Mouse (Mus musculus) CH12.LX (cell line): ENCODE measurements around the gene Polr3b. TPM values are rescaled to one million over a fixed set of nuclear protein-coding genes. Genes with fewer than 3 reads are reported as not detected.

Experiments
- DNase-seq: peaks from one replicate; pipeline ENCODE4 v3.0.0-alpha.2; 2013; ENCODE audit errors: extremely low read depth
- H3K27ac ChIP-seq: 2 replicates; pipeline ENCODE4 v1.5.1; 2012; ENCODE audit warnings: low read depth, mild to moderate bottlenecking, control low read depth, moderate library complexity; ENCODE audit not compliant: insufficient read depth
- H3K27me3 ChIP-seq: replicated peaks from 2 replicates; pipeline ENCODE3; 2012; ENCODE audit warnings: inconsistent platforms
- H3K36me3 ChIP-seq, 2 experiments: replicated peaks in 1 of 2; 2 replicates each; pipeline versions ENCODE3 to v1.6.1; 2012; ENCODE audit warnings: inconsistent platforms in 1 of 2, low read length in 1 of 2, mild to moderate bottlenecking in 1 of 2, mixed read lengths in 1 of 2, moderate library complexity in 1 of 2; ENCODE audit not compliant: control insufficient read depth in 1 of 2, insufficient read depth in 1 of 2
- H3K4me1 ChIP-seq, 2 experiments: 2 replicates each; pipeline ENCODE4 v1.6.1; 2012; ENCODE audit warnings: inconsistent platforms in 1 of 2, moderate library complexity in 1 of 2; ENCODE audit not compliant: insufficient read depth in 2 of 2, control insufficient read depth in 1 of 2
- H3K4me2 ChIP-seq: 2 replicates; pipeline ENCODE4 v1.6.1; 2012; ENCODE audit warnings: low read depth, mild to moderate bottlenecking, control low read depth; ENCODE audit not compliant: poor library complexity, insufficient read depth, severe bottlenecking
- H3K4me3 ChIP-seq, 3 experiments: fragments of 150-350 bp in 1 of 3; sonication (generic) in 1 of 3; replicated peaks in 1 of 3; 2 replicates each; pipeline versions ENCODE3 to v1.5.1; 2011 to 2012; ENCODE audit warnings: low read depth in 2 of 3, low read length in 2 of 3, mild to moderate bottlenecking in 2 of 3, moderate library complexity in 2 of 3, control low read depth in 1 of 3, improper control_type of control experiment in 1 of 3, inconsistent platforms in 1 of 3, mixed read lengths in 1 of 3; ENCODE audit not compliant: poor library complexity in 1 of 3
- H3K79me2 ChIP-seq: replicated peaks from 2 replicates; pipeline ENCODE4 v1.6.1; 2012; ENCODE audit warnings: mild to moderate bottlenecking, moderate library complexity; ENCODE audit not compliant: control insufficient read depth, poor library complexity, insufficient read depth, severe bottlenecking; ENCODE audit errors: extremely low read depth
- H3K9ac ChIP-seq: 2 replicates; pipeline ENCODE4 v1.6.1; 2012; ENCODE audit warnings: low read depth, mild to moderate bottlenecking, control low read depth, moderate library complexity; ENCODE audit not compliant: insufficient read depth
- H3K9me3 ChIP-seq: replicated peaks from 2 replicates; pipeline ENCODE3; 2012; ENCODE audit warnings: low read length, inconsistent platforms, mixed read lengths
- CTCF ChIP-seq, 2 experiments: IDR thresholded peaks in 1 of 2; conservative IDR thresholded peaks in 1 of 2; 2 replicates each; pipeline ENCODE4 v1.5.1; 2011 to 2012; ENCODE audit warnings: low read depth in 2 of 2, low read length in 2 of 2, improper control_type of control experiment in 1 of 2, inconsistent platforms in 1 of 2, mild to moderate bottlenecking in 1 of 2, moderate library complexity in 1 of 2
- EP300 ChIP-seq: IDR thresholded peaks from 2 replicates; pipeline ENCODE4 v1.6.1; 2011; ENCODE audit warnings: low read length, improper control_type of control experiment
- GABPA ChIP-seq: IDR thresholded peaks from 2 replicates; pipeline ENCODE4 v1.6.1; 2012; ENCODE audit warnings: low read depth, low read length, improper control_type of control experiment, inconsistent platforms; ENCODE audit not compliant: insufficient replicate concordance
- HCFC1 ChIP-seq: IDR thresholded peaks from 2 replicates; pipeline ENCODE4 v1.6.1; 2012; ENCODE audit warnings: low read depth, mild to moderate bottlenecking, inconsistent platforms, low read length, improper control_type of control experiment
- IRF4 ChIP-seq: IDR thresholded peaks from 2 replicates; pipeline ENCODE4 v1.6.1; 2014; ENCODE audit warnings: low read depth, mild to moderate bottlenecking, inconsistent platforms, low read length, improper control_type of control experiment
- MAX ChIP-seq: IDR thresholded peaks from 2 replicates; pipeline ENCODE4 v1.6.1; 2011; ENCODE audit warnings: low read length, improper control_type of control experiment
- MXI1 ChIP-seq: IDR thresholded peaks from 2 replicates; pipeline ENCODE4 v1.6.1; 2011; ENCODE audit warnings: mild to moderate bottlenecking, low read depth, low read length, improper control_type of control experiment
- NELFE ChIP-seq: IDR thresholded peaks from 2 replicates; pipeline ENCODE4 v1.6.1; 2011; ENCODE audit warnings: low read depth, low read length, improper control_type of control experiment
- NRF1 ChIP-seq: IDR thresholded peaks from 2 replicates; pipeline ENCODE4 v1.6.1; 2014; ENCODE audit warnings: low read depth, mild to moderate bottlenecking, inconsistent platforms, low read length, improper control_type of control experiment, moderate library complexity
- PAX5 ChIP-seq: IDR thresholded peaks from 2 replicates; pipeline ENCODE4 v1.6.1; 2012; ENCODE audit warnings: low read length, inconsistent platforms, mixed read lengths
- POLR2A ChIP-seq: IDR thresholded peaks from 2 replicates; pipeline ENCODE4 v1.6.1; 2011; ENCODE audit warnings: low read depth, mild to moderate bottlenecking, improper control_type of control experiment, low read length
- RCOR1 ChIP-seq: conservative IDR thresholded peaks from 2 replicates; pipeline ENCODE4 v1.6.1; 2012; ENCODE audit warnings: low read depth, mild to moderate bottlenecking, inconsistent platforms, low read length, improper control_type of control experiment
- SIN3A ChIP-seq: IDR thresholded peaks from 2 replicates; pipeline ENCODE4 v1.6.1; 2012; ENCODE audit warnings: low read length, improper control_type of control experiment, inconsistent platforms
- SMC3 ChIP-seq: IDR thresholded peaks from 2 replicates; pipeline ENCODE4 v1.6.1; 2011; ENCODE audit warnings: low read depth, low read length, improper control_type of control experiment
- TBP ChIP-seq: conservative IDR thresholded peaks from 2 replicates; pipeline ENCODE4 v1.6.1; 2011; ENCODE audit warnings: low read depth, low read length, improper control_type of control experiment
- UBTF ChIP-seq: IDR thresholded peaks from 2 replicates; pipeline ENCODE4 v1.6.1; 2012; ENCODE audit warnings: low read depth, mild to moderate bottlenecking, inconsistent platforms, low read length, improper control_type of control experiment, moderate library complexity
- USF2 ChIP-seq: conservative IDR thresholded peaks from 2 replicates; pipeline ENCODE4 v1.6.1; 2011; ENCODE audit warnings: low read depth, low read length, improper control_type of control experiment
- ZC3H11A ChIP-seq: IDR thresholded peaks from 2 replicates; pipeline ENCODE4 v1.6.1; 2012; ENCODE audit warnings: low read depth, mild to moderate bottlenecking, inconsistent platforms, low read length, improper control_type of control experiment
- ZMIZ1 ChIP-seq: IDR thresholded peaks from 2 replicates; pipeline ENCODE4 v1.6.1; 2012; ENCODE audit warnings: low read depth, mild to moderate bottlenecking, inconsistent platforms, low read length, improper control_type of control experiment
- ZNF384 ChIP-seq: IDR thresholded peaks from 2 replicates; pipeline ENCODE4 v1.6.1; 2012; ENCODE audit warnings: low read depth, low read length, improper control_type of control experiment, inconsistent platforms
- dilution Hi-C: fragments of 300-500 bp; cut with MboI; formaldehyde crosslinking; loops from 2 replicates; pipeline ENCODE4 v1.14.3; 2020; ENCODE audit warnings: low sequenced_read_pairs; ENCODE audit not compliant: extremely low pct_unique_long_range_greater_than_20kb, extremely low pct_ligation_motif_present
- in situ Hi-C: fragments of 300-500 bp; cut with MboI; formaldehyde crosslinking; loops from 3 replicates; pipeline ENCODE4 v1.14.3; 2019; ENCODE audit warnings: low sequenced_read_pairs, low pct_ligation_motif_present, low pct_unique_long_range_greater_than_20kb, mixed read lengths
- polyA plus RNA-seq: library from polyadenylated mRNA; unstranded; fragments of >175 nt; gene quantifications from 2 replicates; pipeline ENCODE4 v1.2.1, GENCODE M21; 2012; ENCODE audit warnings: low read depth; ENCODE audit not compliant: insufficient read length
- total RNA-seq, 2 experiments: library from RNA; depleted of rRNA; stranded (reverse); fragments of 300-350 nt in 1 of 2; fragments of >200 nt in 1 of 2; gene quantifications; 2 replicates each; pipeline ENCODE4 v1.2.3; 2012 to 2014

The Polr3b gene
- total and polyA plus RNA-seq, 3 experiments: 13.0 to 20.8 (median 16.3) TPM

GRCm38 (mm10) chr10:84758483-84759431 is 136.7 kb downstream of the Polr3b start:
- H3K4me3 ChIP-seq: no peak overlapping the region
- dilution Hi-C loops: no loop called here

DNA sequence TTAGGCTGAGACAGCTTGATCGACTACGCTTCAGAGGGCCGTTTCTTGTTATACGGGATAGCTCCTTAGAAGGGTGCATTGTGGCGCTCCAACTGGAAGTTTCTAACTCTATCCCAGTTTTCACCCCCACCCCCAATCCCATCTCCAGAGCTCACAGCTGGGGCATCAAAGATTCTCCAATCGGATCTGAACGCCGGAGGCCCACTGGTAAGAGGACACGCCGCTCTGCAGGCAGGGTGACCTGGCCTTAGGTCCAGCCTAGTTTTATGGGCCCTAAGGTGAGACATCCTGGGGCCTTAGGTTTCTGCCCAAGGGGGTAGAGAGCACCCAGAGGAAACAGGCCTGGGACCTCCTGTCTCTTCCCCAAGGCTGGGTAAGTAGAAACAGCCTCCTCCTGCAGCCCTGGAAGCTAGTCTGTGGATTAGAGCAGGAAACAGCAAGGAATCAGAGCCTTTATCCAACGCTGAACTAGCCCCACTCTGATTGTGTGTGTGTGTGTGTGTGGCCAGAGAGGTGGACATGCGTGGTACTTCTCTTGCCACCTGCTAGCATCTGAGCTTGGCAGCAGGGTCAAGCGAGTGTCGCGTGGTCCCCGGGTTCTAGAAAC is 137.5 kb downstream of the Polr3b start:
- H3K36me3 ChIP-seq: no peaks in the 10 kb centered on the region
- H3K4me2 ChIP-seq: no peak overlapping the region
- no peaks in the 10 kb centered on the region for H3K9me3 ChIP-seq
- TF ChIP-seq UBTF (no peak), POLR2A (no peak)
- H3K79me2 ChIP-seq: no peaks in the 10 kb centered on the region
- dilution Hi-C loops: no loop called here
- peaks cover 2% of the 10 kb centered on the region for H3K27me3 ChIP-seq
- H3K27ac ChIP-seq: no peak overlapping the region
- no peak for DNase-seq
- H3K4me1 ChIP-seq: no peaks in the 10 kb centered on the region
- in situ Hi-C loops: no loop called here
- H3K4me3 ChIP-seq: no peak overlapping the region
- H3K9ac ChIP-seq: no peak overlapping the region

More at GRCm38 (mm10) chr10:84758483-84759431, 136.7 kb downstream of the Polr3b start:
- no peaks in the 10 kb centered on the region for H3K27me3 ChIP-seq
- H3K27ac ChIP-seq: no peak overlapping the region
- H3K4me2 ChIP-seq: no peak overlapping the region
- H3K79me2 ChIP-seq: no peaks in the 10 kb centered on the region
- H3K9ac ChIP-seq: no peak overlapping the region
- no peaks in the 10 kb centered on the region for H3K4me1 ChIP-seq
- no peaks in the 10 kb centered on the region for H3K36me3 ChIP-seq
- in situ Hi-C loops: no loop called here
- TF ChIP-seq PAX5 (no peak), CTCF (conservative IDR thresholded peaks at IDR 0.05 in 1 of 2, IDR thresholded peaks at IDR 0.05 in 1 of 2; ENCODE audit: low read depth in 2 of 2, low read length in 2 of 2) (no peak), HCFC1 (no peak), MAX (no peak), ZC3H11A (no peak)
- DNase-seq: no peak
- no peaks in the 10 kb centered on the region for H3K9me3 ChIP-seq

DNA sequence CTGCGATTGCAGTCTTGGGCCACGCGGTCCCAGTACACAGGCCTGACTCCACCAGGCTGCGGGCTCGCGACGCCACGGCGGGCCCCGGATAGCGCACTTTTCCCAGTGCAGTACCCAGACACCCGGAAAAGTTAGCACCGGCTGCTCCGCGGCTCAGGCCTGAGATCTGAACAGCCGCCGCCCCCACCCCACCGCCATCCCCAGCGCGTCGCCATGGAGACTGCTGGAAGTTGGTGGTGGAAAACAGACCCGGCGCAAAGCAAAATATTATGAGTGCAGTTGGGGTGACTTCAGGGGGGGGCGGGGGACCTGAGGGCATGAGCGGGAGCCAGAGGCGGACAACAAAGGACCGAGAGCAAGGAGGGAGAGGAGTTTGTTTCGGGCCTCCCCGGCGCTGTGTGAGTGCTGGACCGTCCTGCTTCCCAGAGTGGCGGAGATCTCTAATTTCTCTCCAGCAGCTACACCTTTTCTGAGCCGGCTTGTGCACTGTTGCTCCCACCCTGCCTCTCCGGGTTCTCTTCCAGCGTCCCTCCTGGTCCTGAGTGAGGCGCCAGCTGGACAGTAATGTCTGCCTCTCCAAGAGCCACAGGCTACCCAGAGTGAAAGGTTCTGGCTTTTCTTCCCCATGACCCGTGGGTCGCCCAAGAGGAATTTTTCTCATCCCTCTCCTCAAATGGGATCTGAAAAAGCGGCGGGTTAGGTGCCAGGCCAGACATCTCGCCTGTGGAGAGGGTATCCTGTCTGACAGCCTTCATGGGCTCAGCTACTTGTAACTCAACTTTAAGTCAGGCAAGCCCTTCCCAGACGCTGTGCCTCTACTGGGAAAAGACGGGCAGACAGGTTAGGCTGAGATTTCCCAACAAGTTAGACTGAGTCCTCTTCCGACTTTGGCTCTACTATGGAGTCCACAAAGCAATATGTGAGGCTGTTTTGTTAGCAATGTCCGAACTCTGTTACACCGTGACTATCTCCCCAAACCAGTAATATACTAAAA is 138.3 kb downstream of the Polr3b start:
- in situ Hi-C loops: no loop called here
- DNase-seq: no peak
- TF ChIP-seq UBTF (no peak), GABPA (no peak), SMC3 (no peak), SIN3A (no peak), ZMIZ1 (no peak), ZNF384 (no peak), ZC3H11A (no peak), USF2 (no peak), RCOR1 (no peak), HCFC1 (no peak), POLR2A (no peak), IRF4 (no peak), EP300 (no peak), NRF1 (no peak), NELFE (no peak), MXI1 (no peak), TBP (no peak), PAX5 (no peak)
- TF ChIP-seq, all 38 proteins: peak for 0
- Histone ChIP-seq H3K27me3 (peaks cover 2% of the 10 kb centered on the region), H3K4me2 (no peak overlapping the region), H3K9me3 (no peaks in the 10 kb centered on the region), H3K4me1 (no peaks in the 10 kb centered on the region), H3K79me2 (no peaks in the 10 kb centered on the region), H3K9ac (no peak overlapping the region), H3K4me3 (no peak overlapping the region), H3K27ac (no peak overlapping the region), H3K36me3 (no peaks in the 10 kb centered on the region)
- dilution Hi-C loops: no loop called here
